Mouse (Mus musculus) bone marrow macrophage, adult 2 months (primary cell): ENCODE measurements around the gene Tspan4.
A peak's percentile ranks its signal among the peaks of the same experiment; 100 is the strongest.

ENCODE experiments used
- CTCF ChIP-seq: IDR thresholded peaks from 2 replicates; pipeline ENCODE4 v1.5.1; 2012; ENCODE audit warnings: low read depth, mild to moderate bottlenecking, low read length, moderate library complexity
- POLR2A ChIP-seq: IDR thresholded peaks from 2 replicates; pipeline ENCODE4 v1.6.1; 2012; ENCODE audit warnings: mild to moderate bottlenecking, low read depth, low read length, borderline replicate concordance

- TF ChIP-seq POLR2A (no peak), CTCF (peak; percentile 78)
These were observed 5.9 kb downstream of the Tspan4 start for GRCm38 (mm10) chr7:141480842-141481497.
